Mouse (Mus musculus) hindbrain, embryonic 10.5 days (tissue): ENCODE results near the gene Gm43738. TPM values are rescaled to one million over a fixed set of nuclear protein-coding genes. Genes with fewer than 3 reads are reported as not detected.

Source experiments
- DNase-seq: peaks from one replicate; pipeline ENCODE4 v3.0.0-alpha.2; 2017; ENCODE audit warnings: low spot score
- H3K27ac ChIP-seq: fragments of 300-500 bp; sonication (generic); 2 replicates; pipeline ENCODE4 v1.5.1; 2016; ENCODE audit warnings: mild to moderate bottlenecking, moderate library complexity
- H3K27me3 ChIP-seq: fragments of 300-500 bp; sonication (generic); 2 replicates; pipeline ENCODE4 v1.6.1; 2016; ENCODE audit warnings: mild to moderate bottlenecking; ENCODE audit not compliant: poor library complexity, insufficient read depth, severe bottlenecking
- H3K36me3 ChIP-seq: fragments of 300-500 bp; sonication (generic); 2 replicates; pipeline ENCODE4 v1.6.1; 2016; ENCODE audit warnings: mild to moderate bottlenecking, moderate library complexity
- H3K4me1 ChIP-seq: fragments of 300-500 bp; sonication (generic); replicated peaks from 2 replicates; pipeline ENCODE4 v1.6.1; 2016; ENCODE audit warnings: mild to moderate bottlenecking
- H3K4me3 ChIP-seq: fragments of 300-500 bp; sonication (generic); 2 replicates; pipeline ENCODE4 v1.5.1; 2016; ENCODE audit warnings: mild to moderate bottlenecking, moderate library complexity
- H3K9me3 ChIP-seq: fragments of 300-500 bp; sonication (generic); 2 replicates; pipeline ENCODE4 v1.6.1; 2016; ENCODE audit warnings: mild to moderate bottlenecking, moderate library complexity
- WGBS: fragments of 180-500 bp; shearing (Covaris S2); methylation state at CpG from one replicate; pipeline ENCODE4 v1.1.7; 2016; 5-methylcytosine and 5-hydroxymethylcytosine counted together
- polyA plus RNA-seq: library from polyadenylated mRNA; unstranded; fragments of >200 nt; fragmentation: Nextera tagmentation; extraction: Ambion mirVana; gene quantifications from 2 replicates; pipeline ENCODE4 v1.2.1, GENCODE M21; 2016

Gm43738 gene
- polyA plus RNA-seq, result 0.09 TPM in 1 of 2 replicates, not detected in the other

- peaks cover 47% of the 10 kb centered on the region for H3K36me3 ChIP-seq
- 58% methylated on average over 7 of the region's 7 CpGs for WGBS
- DNase-seq, result no peak
Measured at GRCm38 (mm10) chr3:89100811-89101210, at the start of gene Gm43738. Gene Gm43738 (minus strand): TSS chr3:89101099.

GRCm38 (mm10) chr3:89148567-89148966 is 47.7 kb upstream of the Gm43738 start:
- peaks cover 68% of the 10 kb centered on the region for H3K27me3 ChIP-seq

More at GRCm38 (mm10) chr3:89100811-89101210, at the start of gene Gm43738:
- no peaks in the 10 kb centered on the region for H3K27me3 ChIP-seq
- H3K4me3 ChIP-seq, result peak within 1 kb of the TSS; percentile 88
- peaks cover 41% of the 10 kb centered on the region for H3K4me1 ChIP-seq
- peak within 1 kb of the TSS; percentile 91 for H3K27ac ChIP-seq
- H3K9me3 ChIP-seq, result no peaks in the 10 kb centered on the region

GRCm38 (mm10) chr3:89147979-89148311 is 47.0 kb upstream of the Gm43738 start:
- Histone ChIP-seq H3K4me3 (peak overlapping the region; percentile 40), H3K27me3 (peaks cover 68% of the 10 kb centered on the region), H3K4me1 (peaks cover 25% of the 10 kb centered on the region), H3K36me3 (peaks cover 13% of the 10 kb centered on the region; the same call in 1 of the 2 replicates), H3K9me3 (no peaks in the 10 kb centered on the region), H3K27ac (peak overlapping the region; percentile 59)
- 10% methylated on average over 15 of the region's 15 CpGs for WGBS
- DNase-seq, result no peak

More at GRCm38 (mm10) chr3:89148567-89148966, 47.7 kb upstream of the Gm43738 start:
- 67% methylated on average over 14 of the region's 14 CpGs for WGBS
- Histone ChIP-seq H3K27ac (no peak overlapping the region), H3K36me3 (peaks cover 13% of the 10 kb centered on the region; the same call in 1 of the 2 replicates), H3K9me3 (no peaks in the 10 kb centered on the region), H3K4me1 (peaks cover 25% of the 10 kb centered on the region), H3K4me3 (peak overlapping the region; percentile 40; the same call in 1 of the 2 replicates)
- no peak for DNase-seq

- H3K27ac ChIP-seq, result peak overlapping the region; percentile 59
- no peaks in the 10 kb centered on the region for H3K9me3 ChIP-seq
- H3K4me1 ChIP-seq, result peaks cover 25% of the 10 kb centered on the region
- no peak for DNase-seq
- WGBS, result 21% methylated on average over 26 of the region's 26 CpGs
- peaks cover 64% of the 10 kb centered on the region for H3K27me3 ChIP-seq
- H3K36me3 ChIP-seq, result peaks cover 9% of the 10 kb centered on the region; the same call in 1 of the 2 replicates
- H3K4me3 ChIP-seq, result peak overlapping the region; percentile 40
Measured at GRCm38 (mm10) chr3:89147101-89147978, 46.4 kb upstream of the Gm43738 start.

- peaks cover 25% of the 10 kb centered on the region for H3K4me1 ChIP-seq
- no peaks in the 10 kb centered on the region for H3K36me3 ChIP-seq
- DNase-seq, result no peak
- no peaks in the 10 kb centered on the region for H3K9me3 ChIP-seq
- H3K27ac ChIP-seq, result no peak overlapping the region
- peaks cover 53% of the 10 kb centered on the region for H3K27me3 ChIP-seq
- no peak overlapping the region for H3K4me3 ChIP-seq
- 66% methylated on average over 8 of the region's 8 CpGs for WGBS
Measured at GRCm38 (mm10) chr3:89145566-89145965, 44.7 kb upstream of the Gm43738 start.

- Histone ChIP-seq H3K4me1 (peaks cover 25% of the 10 kb centered on the region), H3K36me3 (no peaks in the 10 kb centered on the region), H3K9me3 (no peaks in the 10 kb centered on the region), H3K27me3 (peaks cover 45% of the 10 kb centered on the region), H3K27ac (no peak overlapping the region), H3K4me3 (no peak overlapping the region)
- DNase-seq, result no peak
- 83% methylated on average over 10 of the region's 10 CpGs for WGBS
Measured at GRCm38 (mm10) chr3:89144821-89145220, 43.9 kb upstream of the Gm43738 start.

GRCm38 (mm10) chr3:89136365-89136764 is 35.5 kb upstream of the Gm43738 start:
- Histone ChIP-seq H3K9me3 (no peaks in the 10 kb centered on the region), H3K27me3 (peaks cover 24% of the 10 kb centered on the region; the same call in 1 of the 2 replicates), H3K4me1 (peaks cover 14% of the 10 kb centered on the region), H3K27ac (peak overlapping the region; percentile 62), H3K36me3 (no peaks in the 10 kb centered on the region), H3K4me3 (peak overlapping the region; percentile 28)
- DNase-seq, result no peak
- WGBS, result 43% methylated on average over 9 of the region's 9 CpGs

GRCm38 (mm10) chr3:89135958-89136357 is 35.1 kb upstream of the Gm43738 start, which contains the start of gene Pklr:
Gene Pklr (plus strand): TSS chr3:89136142.
- H3K27ac ChIP-seq, result peak within 1 kb of the TSS; percentile 62
- H3K4me1 ChIP-seq, result peaks cover 14% of the 10 kb centered on the region
- H3K27me3 ChIP-seq, result peaks cover 24% of the 10 kb centered on the region; the same call in 1 of the 2 replicates
- H3K36me3 ChIP-seq, result no peaks in the 10 kb centered on the region
- WGBS, result 61% methylated on average over 3 of the region's 3 CpGs
- H3K9me3 ChIP-seq, result no peaks in the 10 kb centered on the region
- no peak for DNase-seq
- peak within 1 kb of the TSS; percentile 28 for H3K4me3 ChIP-seq

GRCm38 (mm10) chr3:89133752-89134151 is 32.9 kb upstream of the Gm43738 start:
- Histone ChIP-seq H3K9me3 (no peaks in the 10 kb centered on the region), H3K27ac (no peak overlapping the region), H3K4me1 (peaks cover 16% of the 10 kb centered on the region), H3K4me3 (no peak overlapping the region), H3K36me3 (no peaks in the 10 kb centered on the region), H3K27me3 (peaks cover 26% of the 10 kb centered on the region; the same call in 1 of the 2 replicates)
- DNase-seq, result no peak
- WGBS, result 97% methylated on average over 1 of the region's 1 CpGs

- H3K27ac ChIP-seq, result no peak overlapping the region
- H3K9me3 ChIP-seq, result no peaks in the 10 kb centered on the region
- DNase-seq, result no peak
- no peaks in the 10 kb centered on the region for H3K36me3 ChIP-seq
- H3K4me1 ChIP-seq, result peaks cover 16% of the 10 kb centered on the region
- H3K4me3 ChIP-seq, result no peak overlapping the region
- H3K27me3 ChIP-seq, result peaks cover 26% of the 10 kb centered on the region; the same call in 1 of the 2 replicates
- 81% methylated on average over 7 of the region's 7 CpGs for WGBS
Measured at GRCm38 (mm10) chr3:89133063-89133450, 32.2 kb upstream of the Gm43738 start.

- WGBS, result 16% methylated on average over 30 of the region's 30 CpGs
- Histone ChIP-seq H3K36me3 (no peaks in the 10 kb centered on the region), H3K4me3 (peak overlapping the region; percentile 49), H3K27me3 (peaks cover 26% of the 10 kb centered on the region; the same call in 1 of the 2 replicates), H3K4me1 (peaks cover 16% of the 10 kb centered on the region), H3K9me3 (no peaks in the 10 kb centered on the region), H3K27ac (peak overlapping the region; percentile 60)
- peak; percentile 29 for DNase-seq
Measured at GRCm38 (mm10) chr3:89132285-89133062, 31.6 kb upstream of the Gm43738 start.

- Histone ChIP-seq H3K27me3 (peaks cover 26% of the 10 kb centered on the region; the same call in 1 of the 2 replicates), H3K27ac (peak overlapping the region; percentile 60; the same call in 1 of the 2 replicates), H3K36me3 (no peaks in the 10 kb centered on the region), H3K9me3 (no peaks in the 10 kb centered on the region), H3K4me1 (peaks cover 16% of the 10 kb centered on the region), H3K4me3 (peak overlapping the region; percentile 49)
- no peak for DNase-seq
- WGBS, result 41% methylated on average over 4 of the region's 4 CpGs
Measured at GRCm38 (mm10) chr3:89131816-89132215, 30.9 kb upstream of the Gm43738 start.
